ENCODE assay signal across 8 mouse cellular contexts in genomic region chr19:45235766-45236362, GRCm38 (mm10). TPM values are rescaled to one million over a fixed set of nuclear protein-coding genes. Genes with fewer than 3 reads are reported as not detected.
DNase-seq lines count a peak whose midpoint lies in the region; ATAC-seq and TF ChIP-seq lines count a peak whose summit lies in the region.

Gene Lbx1, minus strand, starts transcription at chr19:45235812.

- no peak for TF ChIP-seq CTCF in kidney, adult 2 months (conservative IDR thresholded peaks at IDR 0.05; ENCODE audit: insufficient read depth, insufficient read length, low read depth, low read length)

- peak; percentile 21 for DNase-seq in kidney, adult 2 months
- no peak for DNase-seq in kidney, adult 11 months
- DNase-seq in frontal cortex, postnatal 10 days (ENCODE audit: low spot score in 2 of 2), result no peak
- no peak for DNase-seq in T-cell, adult 2 months (ENCODE audit: low spot score)

- no peaks in the 10 kb centered on the region for H3K36me3 ChIP-seq in kidney, adult 2 months (ENCODE audit: control insufficient read depth, insufficient read depth, low read length)
- no peaks in the 10 kb centered on the region for H3K36me3 ChIP-seq in embryonic facial prominence, embryonic 12.5 days
- H3K36me3 ChIP-seq in hindbrain, embryonic 13.5 days, result no peaks in the 10 kb centered on the region
- no peaks in the 10 kb centered on the region for H3K36me3 ChIP-seq in midbrain, embryonic 16.5 days (ENCODE audit: control insufficient read depth, insufficient read depth, low read length)

- H3K9me3 ChIP-seq in embryonic facial prominence, embryonic 12.5 days, result no peaks in the 10 kb centered on the region
- H3K9me3 ChIP-seq in hindbrain, embryonic 13.5 days, result no peaks in the 10 kb centered on the region
- H3K9me3 ChIP-seq in midbrain, embryonic 16.5 days (replicated peaks; ENCODE audit: control insufficient read depth, low read length, poor library complexity, severe bottlenecking), result no peaks in the 10 kb centered on the region

- H3K4me2 ChIP-seq in embryonic facial prominence, embryonic 12.5 days (replicated peaks), result peak within 1 kb of the TSS; percentile 49
- H3K4me2 ChIP-seq in hindbrain, embryonic 13.5 days, result peak within 1 kb of the TSS; percentile 64
- H3K4me2 ChIP-seq in midbrain, embryonic 16.5 days (ENCODE audit: low read length), result peak within 1 kb of the TSS; percentile 19; the same call in 1 of the 2 replicates

- H3K4me3 ChIP-seq in kidney, adult 2 months (ENCODE audit: insufficient read depth, low read depth, low read length), result no peak within 1 kb of the TSS; the same call in 1 of the 2 replicates
- peak within 1 kb of the TSS; percentile 29 for H3K4me3 ChIP-seq in embryonic facial prominence, embryonic 12.5 days
- peak within 1 kb of the TSS; percentile 57 for H3K4me3 ChIP-seq in hindbrain, embryonic 13.5 days
- H3K4me3 ChIP-seq in midbrain, embryonic 16.5 days (ENCODE audit: low read depth, low read length), result peak within 1 kb of the TSS; percentile 15

- TF ChIP-seq POLR2A in kidney, adult 2 months (IDR thresholded peaks at IDR 0.05; ENCODE audit: low read depth, low read length), result no peak

- peak within 1 kb of the TSS; percentile 30; the same call in 1 of the 2 replicates for H3K9ac ChIP-seq in embryonic facial prominence, embryonic 12.5 days
- H3K9ac ChIP-seq in hindbrain, embryonic 13.5 days, result peak within 1 kb of the TSS; percentile 87
- H3K9ac ChIP-seq in midbrain, embryonic 16.5 days (ENCODE audit: low read depth, low read length), result no peak within 1 kb of the TSS

- ATAC-seq in embryonic facial prominence, embryonic 12.5 days (ENCODE audit: insufficient number of reproducible peaks, insufficient read depth, low FRiP score, low TSS enrichment), result peak; percentile 30; the same call in 1 of the 2 replicates
- ATAC-seq in hindbrain, embryonic 13.5 days (ENCODE audit: low FRiP score), result peak; percentile 76
- peak; percentile 39; the same call in 1 of the 2 replicates for ATAC-seq in midbrain, embryonic 16.5 days
- no peak for ATAC-seq in megakaryocyte progenitor cell, adult 5-6 weeks (replicated peaks; ENCODE audit: poor library complexity)

- no peak within 1 kb of the TSS for H3K27ac ChIP-seq in kidney, adult 2 months (ENCODE audit: insufficient read depth, low read depth, low read length)
- 0 out of 2 replicates have a peak within 1 kb of the TSS, but pooled peaks have one; percentile 6 for H3K27ac ChIP-seq in embryonic facial prominence, embryonic 12.5 days
- H3K27ac ChIP-seq in hindbrain, embryonic 13.5 days, result peak within 1 kb of the TSS; percentile 97
- no peak within 1 kb of the TSS for H3K27ac ChIP-seq in midbrain, embryonic 16.5 days (ENCODE audit: low read length)

- WGBS in kidney, adult 2 months, result 2% methylated on average over 29 of the region's 30 CpGs
- WGBS in embryonic facial prominence, embryonic 12.5 days, result under 1% methylated on average over 29 of the region's 30 CpGs
- under 1% methylated on average over 30 of the region's 30 CpGs for WGBS in hindbrain, embryonic 13.5 days
- WGBS in midbrain, embryonic 16.5 days, result under 1% methylated on average over 30 of the region's 30 CpGs

- H3K27me3 ChIP-seq in kidney, adult 2 months (replicated peaks; ENCODE audit: control insufficient read depth, insufficient read depth, low read length), result peaks cover 48% of the 10 kb centered on the region
- H3K27me3 ChIP-seq in embryonic facial prominence, embryonic 12.5 days, result peaks cover 90% of the 10 kb centered on the region
- peaks cover 88% of the 10 kb centered on the region for H3K27me3 ChIP-seq in hindbrain, embryonic 13.5 days
- H3K27me3 ChIP-seq in midbrain, embryonic 16.5 days (ENCODE audit: control insufficient read depth, insufficient read depth, low read depth, low read length), result peaks cover 63% of the 10 kb centered on the region

- 0 out of 2 replicates have a peak, but pooled peaks cover 3% of the 10 kb centered on the region for H3K4me1 ChIP-seq in kidney, adult 2 months (ENCODE audit: control insufficient read depth, insufficient read depth, low read length)
- H3K4me1 ChIP-seq in embryonic facial prominence, embryonic 12.5 days, result peaks cover 17% of the 10 kb centered on the region
- H3K4me1 ChIP-seq in hindbrain, embryonic 13.5 days (replicated peaks), result peaks cover 46% of the 10 kb centered on the region
- peaks cover 9% of the 10 kb centered on the region for H3K4me1 ChIP-seq in midbrain, embryonic 16.5 days (ENCODE audit: control insufficient read depth, insufficient read depth, low read length)

RNA-seq across cellular contexts. Expression of gene Lbx1, which starts in this region (rescaled TPM):
- 0.06 TPM in 1 of 2 replicates, not detected in the other for polyA plus RNA-seq in kidney, adult 2 months (2012; rRNA removed)
- 0.64 and 1.2 TPM in 2 replicates for polyA plus RNA-seq in embryonic facial prominence, embryonic 12.5 days (2016; fragmentation: Nextera tagmentation; extraction: Ambion mirVana)
- polyA plus RNA-seq in hindbrain, embryonic 13.5 days (2015; fragmentation: Nextera tagmentation; extraction: Ambion mirVana), result 9.5 and 11.8 TPM in 2 replicates
- polyA plus RNA-seq in midbrain, embryonic 16.5 days (2015; fragmentation: Nextera tagmentation; extraction: Ambion mirVana), result 0.07 and 0.08 TPM in 2 replicates
- not detected in 2 replicates for total RNA-seq in megakaryocyte progenitor cell, adult 5-6 weeks (2015)
- not detected in 2 replicates for total RNA-seq in megakaryocyte progenitor cell, adult 5-6 weeks (2017)

Comparison
In these comparisons a context has a peak if more than half of its experiments do, and no peak if none do; other contexts are left out.
1. Peak in DNase-seq in kidney, adult 2 months; RNA of the gene not detected or under 1 TPM.
2. Peak in ATAC-seq, H3K4me3 ChIP-seq and H3K4me2 ChIP-seq in midbrain, embryonic 16.5 days; RNA of the gene not detected or under 1 TPM.
3. H3K27ac ChIP-seq: peak in embryonic facial prominence, embryonic 12.5 days (single experiment) and hindbrain, embryonic 13.5 days (single experiment); none in kidney, adult 2 months (single experiment) and midbrain, embryonic 16.5 days (single experiment).
4. Peak in every context shown above with its lines, with median percentiles within 50 percentile points of each other: H3K4me2 ChIP-seq.